Mouse (Mus musculus): ENCODE data around the gene Sec24a. TPM values are rescaled to one million over a fixed set of nuclear protein-coding genes. Genes with fewer than 3 reads are reported as not detected.

Gene Sec24a
- polyA plus RNA-seq, 1 experiment from 2014 or later: 17.1 TPM

- H3K4me3 ChIP-seq (ENCODE audit: low read depth, low read length): no peak overlapping the region
- no peaks in the 10 kb centered on the region for H3K9me3 ChIP-seq (ENCODE audit: control insufficient read depth, low read length)
- 84% methylated on average over 4 of the region's 4 CpGs for WGBS
- ATAC-seq (ENCODE audit: low read depth): no peak
- H3K9ac ChIP-seq (ENCODE audit: low read depth, low read length): no peak overlapping the region
- peaks cover 19% of the 10 kb centered on the region; the same call in 1 of the 2 replicates for H3K4me1 ChIP-seq (ENCODE audit: control insufficient read depth, insufficient read depth, low read length)
- no peak for DNase-seq (ENCODE audit: low spot score)
- no peak overlapping the region for H3K27ac ChIP-seq (replicated peaks; ENCODE audit: low read depth, low read length)
- no peaks in the 10 kb centered on the region for H3K36me3 ChIP-seq (ENCODE audit: control insufficient read depth, insufficient read depth, low read length)
- no peaks in the 10 kb centered on the region for H3K27me3 ChIP-seq (replicated peaks; ENCODE audit: control insufficient read depth, insufficient read depth, low read length)
- no peak overlapping the region for H3K4me2 ChIP-seq (ENCODE audit: low read depth, low read length)
Measured at GRCm38 (mm10) chr11:51652889-51653418, 110.5 kb downstream of the Sec24a start.

- 2% methylated on average over 35 of the region's 70 CpGs for WGBS
- ATAC-seq (ENCODE audit: low read depth) (peak; percentile 75), DNase-seq (ENCODE audit: low spot score) (peak; percentile 71)
- H3K27ac ChIP-seq (replicated peaks; ENCODE audit: low read depth, low read length): peak within 1 kb of the TSS; percentile 30
- H3K27me3 ChIP-seq (replicated peaks; ENCODE audit: control insufficient read depth, insufficient read depth, low read length): no peaks in the 10 kb centered on the region
- peaks cover 19% of the 10 kb centered on the region; the same call in 1 of the 2 replicates for H3K4me1 ChIP-seq (ENCODE audit: control insufficient read depth, insufficient read depth, low read length)
- H3K4me2 ChIP-seq (ENCODE audit: low read depth, low read length): peak within 1 kb of the TSS; percentile 95
- H3K4me3 ChIP-seq (ENCODE audit: low read depth, low read length): peak within 1 kb of the TSS; percentile 68
- peak within 1 kb of the TSS; percentile 79 for H3K9ac ChIP-seq (ENCODE audit: low read depth, low read length)
- 0 out of 2 replicates have a peak, but pooled peaks cover under 1% of the 10 kb centered on the region for H3K36me3 ChIP-seq (ENCODE audit: control insufficient read depth, insufficient read depth, low read length)
- H3K9me3 ChIP-seq (ENCODE audit: control insufficient read depth, low read length): no peaks in the 10 kb centered on the region
Measured at GRCm38 (mm10) chr11:51650691-51651515, 112.5 kb downstream of the Sec24a start, which contains the start of the genes N4bp3 and D930048N14Rik. TSS of gene N4bp3 (minus strand) at chr11:51650842. TSS of gene D930048N14Rik (plus strand) at chr11:51650954.

- Histone ChIP-seq H3K36me3 (ENCODE audit: control insufficient read depth, insufficient read depth, low read length) (0 out of 2 replicates have a peak, but pooled peaks cover 6% of the 10 kb centered on the region), H3K27ac (replicated peaks; ENCODE audit: low read depth, low read length) (peak overlapping the region; percentile 30), H3K4me1 (ENCODE audit: control insufficient read depth, insufficient read depth, low read length) (peaks cover 19% of the 10 kb centered on the region; the same call in 1 of the 2 replicates), H3K4me2 (ENCODE audit: low read depth, low read length) (peak overlapping the region; percentile 95), H3K27me3 (replicated peaks; ENCODE audit: control insufficient read depth, insufficient read depth, low read length) (no peaks in the 10 kb centered on the region), H3K4me3 (ENCODE audit: low read depth, low read length) (peak overlapping the region; percentile 68), H3K9ac (ENCODE audit: low read depth, low read length) (peak overlapping the region; percentile 79), H3K9me3 (ENCODE audit: control insufficient read depth, low read length) (no peaks in the 10 kb centered on the region)
- no peak for DNase-seq (ENCODE audit: low spot score)
- WGBS: 7% methylated on average over 7 of the region's 30 CpGs
- ATAC-seq (ENCODE audit: low read depth): peak; percentile 10; the same call in 1 of the 2 replicates
Measured at GRCm38 (mm10) chr11:51650261-51650660, 113.2 kb downstream of the Sec24a start.

- Histone ChIP-seq H3K4me2 (ENCODE audit: low read depth, low read length) (peak overlapping the region; percentile 95), H3K9ac (ENCODE audit: low read depth, low read length) (peak overlapping the region; percentile 79), H3K27ac (replicated peaks; ENCODE audit: low read depth, low read length) (peak overlapping the region; percentile 30), H3K27me3 (replicated peaks; ENCODE audit: control insufficient read depth, insufficient read depth, low read length) (no peaks in the 10 kb centered on the region), H3K9me3 (ENCODE audit: control insufficient read depth, low read length) (no peaks in the 10 kb centered on the region), H3K36me3 (ENCODE audit: control insufficient read depth, insufficient read depth, low read length) (0 out of 2 replicates have a peak, but pooled peaks cover 6% of the 10 kb centered on the region), H3K4me3 (ENCODE audit: low read depth, low read length) (peak overlapping the region; percentile 68), H3K4me1 (ENCODE audit: control insufficient read depth, insufficient read depth, low read length) (peaks cover 19% of the 10 kb centered on the region; the same call in 1 of the 2 replicates)
- peak; percentile 52 for DNase-seq (ENCODE audit: low spot score)
- WGBS: 4% methylated on average over 7 of the region's 7 CpGs
- ATAC-seq (ENCODE audit: low read depth): no peak
Measured at GRCm38 (mm10) chr11:51649889-51650199, 113.6 kb downstream of the Sec24a start.

- H3K27ac ChIP-seq (replicated peaks; ENCODE audit: low read depth, low read length): peak overlapping the region; percentile 71
- no peaks in the 10 kb centered on the region for H3K9me3 ChIP-seq (ENCODE audit: control insufficient read depth, low read length)
- no peaks in the 10 kb centered on the region for H3K27me3 ChIP-seq (replicated peaks; ENCODE audit: control insufficient read depth, insufficient read depth, low read length)
- H3K4me2 ChIP-seq (ENCODE audit: low read depth, low read length): peak overlapping the region; percentile 95
- peak overlapping the region; percentile 68 for H3K4me3 ChIP-seq (ENCODE audit: low read depth, low read length)
- H3K9ac ChIP-seq (ENCODE audit: low read depth, low read length): peak overlapping the region; percentile 79
- 24% methylated on average over 10 of the region's 11 CpGs for WGBS
- peak; percentile 63 for DNase-seq (ENCODE audit: low spot score)
- 0 out of 2 replicates have a peak, but pooled peaks cover 7% of the 10 kb centered on the region for H3K36me3 ChIP-seq (ENCODE audit: control insufficient read depth, insufficient read depth, low read length)
- peaks cover 16% of the 10 kb centered on the region; the same call in 1 of the 2 replicates for H3K4me1 ChIP-seq (ENCODE audit: control insufficient read depth, insufficient read depth, low read length)
- ATAC-seq (ENCODE audit: low read depth): peak; percentile 34; the same call in 1 of the 2 replicates
Measured at GRCm38 (mm10) chr11:51649111-51649888, 114.1 kb downstream of the Sec24a start.

GRCm38 (mm10) chr11:51648566-51648965 lies 114.9 kb downstream of the Sec24a start:
- peak overlapping the region; percentile 95 for H3K4me2 ChIP-seq (ENCODE audit: low read depth, low read length)
- H3K9ac ChIP-seq (ENCODE audit: low read depth, low read length): peak overlapping the region; percentile 79
- DNase-seq (ENCODE audit: low spot score): peak; percentile 63
- no peaks in the 10 kb centered on the region for H3K9me3 ChIP-seq (ENCODE audit: control insufficient read depth, low read length)
- H3K27me3 ChIP-seq (replicated peaks; ENCODE audit: control insufficient read depth, insufficient read depth, low read length): no peaks in the 10 kb centered on the region
- 0 out of 2 replicates have a peak, but pooled peaks have one; percentile 32 for ATAC-seq (ENCODE audit: low read depth)
- H3K27ac ChIP-seq (replicated peaks; ENCODE audit: low read depth, low read length): peak overlapping the region; percentile 71
- peak overlapping the region; percentile 68 for H3K4me3 ChIP-seq (ENCODE audit: low read depth, low read length)
- 24% methylated on average over 3 of the region's 3 CpGs for WGBS
- H3K4me1 ChIP-seq (ENCODE audit: control insufficient read depth, insufficient read depth, low read length): peaks cover 16% of the 10 kb centered on the region; the same call in 1 of the 2 replicates
- H3K36me3 ChIP-seq (ENCODE audit: control insufficient read depth, insufficient read depth, low read length): peaks cover 9% of the 10 kb centered on the region; the same call in 1 of the 2 replicates

- Histone ChIP-seq H3K27me3 (replicated peaks; ENCODE audit: control insufficient read depth, insufficient read depth, low read length) (no peaks in the 10 kb centered on the region), H3K4me1 (ENCODE audit: control insufficient read depth, insufficient read depth, low read length) (peaks cover 20% of the 10 kb centered on the region; the same call in 1 of the 2 replicates), H3K9ac (ENCODE audit: low read depth, low read length) (no peak overlapping the region), H3K9me3 (ENCODE audit: control insufficient read depth, low read length) (no peaks in the 10 kb centered on the region), H3K36me3 (ENCODE audit: control insufficient read depth, insufficient read depth, low read length) (peaks cover 21% of the 10 kb centered on the region; the same call in 1 of the 2 replicates), H3K27ac (replicated peaks; ENCODE audit: low read depth, low read length) (0 out of 2 replicates have a peak overlapping the region, but pooled peaks have one; percentile 17), H3K4me3 (ENCODE audit: low read depth, low read length) (no peak overlapping the region), H3K4me2 (ENCODE audit: low read depth, low read length) (peak overlapping the region; percentile 95)
- WGBS: 54% methylated on average over 14 of the region's 15 CpGs
- DNase-seq (ENCODE audit: low spot score): peak; percentile 23
- ATAC-seq (ENCODE audit: low read depth): no peak
Measured at GRCm38 (mm10) chr11:51646751-51647667, 116.4 kb downstream of the Sec24a start.

Measured in embryonic facial prominence, embryonic 14.5 days (tissue).